Mouse (Mus musculus) adrenal gland, adult 2 months (tissue): ENCODE data around the gene Ift43. TPM values are rescaled to one million over a fixed set of nuclear protein-coding genes. Genes with fewer than 3 reads are reported as not detected.

Source experiments
- DNase-seq: peaks from one replicate; pipeline ENCODE4 v3.0.0; 2021
- polyA plus RNA-seq: library from polyadenylated mRNA; depleted of rRNA; stranded (reverse); fragments of >200 nt; gene quantifications from 2 replicates; pipeline ENCODE4 v1.2.3, GENCODE M21; 2012
- total RNA-seq, 2 experiments: library from RNA; stranded (reverse); gene quantifications; 2 replicates each; pipeline ENCODE4 v1.2.3; 2021

The Ift43 gene
- total and polyA plus RNA-seq, 3 experiments = 10.9 to 30.3 (median 18.3) TPM

DNA sequence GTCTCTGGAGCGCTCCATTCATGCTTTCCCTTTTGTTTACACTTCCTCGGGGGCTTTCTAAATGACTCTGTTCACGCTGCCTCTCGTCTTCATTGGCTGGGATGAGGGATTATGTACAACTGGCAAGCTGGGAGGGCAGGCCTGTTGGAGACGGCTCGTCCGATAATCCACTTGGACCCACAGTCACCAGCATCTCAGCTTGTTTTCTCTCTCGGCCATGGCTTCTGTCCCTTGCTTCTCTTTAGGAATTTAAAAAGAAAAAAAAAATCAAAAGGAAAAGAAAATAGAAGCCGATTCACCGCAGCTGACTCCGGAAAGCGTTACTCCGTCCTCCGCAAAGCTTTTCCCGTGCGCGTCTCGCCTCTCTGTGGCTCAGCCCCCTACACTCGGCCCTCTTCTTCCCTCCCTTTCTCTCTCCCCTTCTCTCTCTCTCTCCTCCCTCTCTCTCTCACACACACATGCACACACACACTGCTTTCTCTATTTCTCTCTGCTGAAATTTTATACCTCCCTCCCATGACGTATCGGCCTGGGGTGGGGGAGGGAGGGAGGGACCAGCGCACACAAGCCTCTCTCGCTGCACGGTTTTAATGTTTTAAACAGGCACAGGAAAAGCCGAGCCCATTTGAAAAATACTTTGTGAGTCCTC lies 3.7 kb upstream of the Ift43 start, which contains the start of gene Tgfb3:
Gene Tgfb3, minus strand, starts transcription at position 489 of the 649 bp plus-strand sequence.
- DNase-seq = peak; percentile 74

DNA sequence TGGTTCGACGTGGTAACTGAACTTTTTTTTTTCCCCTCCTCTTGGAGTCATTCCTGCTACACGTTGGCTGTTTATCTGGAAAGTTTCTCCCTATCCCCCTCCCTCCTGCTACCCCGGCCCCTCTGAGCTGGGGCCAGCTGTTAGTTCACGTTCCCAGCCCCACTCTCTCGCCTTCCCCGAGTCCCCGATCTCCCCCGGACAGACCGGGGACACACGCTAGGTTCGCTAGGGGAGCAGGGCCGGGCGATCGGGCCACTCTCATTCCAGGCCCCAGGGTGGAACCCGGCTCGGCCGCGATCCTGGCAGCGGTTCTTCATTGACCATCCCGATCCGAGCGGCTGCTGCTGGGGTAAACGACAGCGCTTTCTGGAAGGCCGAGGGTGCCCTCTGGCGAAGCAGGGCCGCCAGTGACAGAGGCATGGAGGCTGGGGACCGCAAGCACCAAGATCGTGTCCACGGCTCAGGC lies 3.1 kb upstream of the Ift43 start:
- peak; percentile 96 for DNase-seq

DNA sequence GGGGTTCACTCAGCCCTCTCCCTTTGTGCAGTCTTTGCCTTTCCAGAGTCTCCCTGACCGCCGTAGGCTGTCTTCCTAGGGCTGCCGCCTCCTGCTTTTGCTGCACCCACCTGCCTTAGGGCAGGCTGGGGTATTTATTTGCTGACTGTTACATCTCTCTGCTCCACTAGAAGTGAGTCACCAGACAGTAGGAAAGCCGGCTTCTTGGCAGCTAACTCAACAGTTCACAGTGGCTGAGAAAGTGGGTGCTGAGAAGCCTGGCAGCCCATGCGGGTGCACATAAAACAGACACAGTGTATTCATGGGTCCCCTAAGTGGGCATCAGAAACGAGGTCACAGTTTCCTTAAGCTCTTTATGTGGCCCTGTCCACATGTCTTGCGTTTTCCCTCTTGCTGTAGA lies 3.5 kb downstream of the Ift43 start:
- no peak for DNase-seq

DNA sequence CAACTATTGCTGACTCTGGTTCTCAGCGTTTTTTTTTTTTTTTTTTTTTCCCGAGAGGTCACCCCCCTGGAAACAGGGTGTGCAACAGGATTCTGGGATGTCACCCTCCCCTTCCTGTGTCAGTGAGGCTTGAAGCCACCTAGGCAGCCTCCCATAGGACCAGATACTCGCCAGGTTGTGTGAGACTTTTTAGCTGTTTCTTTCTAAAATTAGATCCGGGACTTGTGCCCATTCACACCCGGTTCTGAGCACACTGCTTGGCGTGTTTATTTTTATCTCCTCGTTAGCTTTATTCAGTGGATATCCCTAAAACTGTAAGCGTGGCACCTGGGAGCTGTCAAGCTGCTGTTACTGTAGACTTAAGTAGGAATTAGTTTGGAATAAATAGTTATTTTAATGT lies 4.2 kb downstream of the Ift43 start:
- DNase-seq = no peak

DNA sequence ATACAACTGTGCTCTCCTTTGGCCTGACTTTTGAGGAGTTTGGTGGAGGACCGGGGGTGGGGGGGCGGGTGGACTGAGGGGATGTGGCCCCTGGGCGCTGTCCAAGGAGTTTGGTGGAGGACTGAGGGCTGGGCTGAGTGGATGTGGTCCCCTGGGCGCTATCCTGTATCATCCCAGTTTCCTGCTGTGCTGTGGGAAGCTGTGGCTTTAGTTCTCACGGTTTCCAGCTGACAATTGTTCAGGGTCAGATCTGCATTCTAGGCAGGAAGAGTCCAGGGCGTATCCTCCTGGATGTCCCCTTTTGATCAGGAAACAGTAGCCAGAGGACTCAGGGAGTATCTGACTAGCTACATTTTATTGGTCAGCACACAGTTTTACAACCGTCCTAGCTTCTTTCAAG lies 5.7 kb downstream of the Ift43 start:
- DNase-seq = peak; percentile 29

DNA sequence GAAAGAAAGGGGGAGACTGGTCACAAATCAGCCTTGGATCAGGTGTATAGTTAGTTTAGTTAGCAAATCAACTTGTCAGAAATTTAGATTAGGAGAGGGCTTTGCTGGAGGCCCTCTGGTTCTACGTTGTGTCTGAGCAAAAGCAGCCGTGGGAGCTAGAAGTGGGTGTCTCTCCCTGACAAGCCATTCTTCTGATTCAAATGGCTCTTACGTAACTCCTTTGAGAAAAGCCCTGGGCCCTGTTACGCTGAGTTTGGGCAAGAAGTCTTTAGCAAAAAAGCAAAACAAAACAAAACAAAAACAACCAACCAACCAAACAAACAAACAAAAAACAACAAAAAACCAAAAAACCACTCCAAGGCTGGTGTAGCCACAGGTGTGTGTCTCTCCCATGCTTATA lies 8.4 kb downstream of the Ift43 start:
- no peak for DNase-seq

DNA sequence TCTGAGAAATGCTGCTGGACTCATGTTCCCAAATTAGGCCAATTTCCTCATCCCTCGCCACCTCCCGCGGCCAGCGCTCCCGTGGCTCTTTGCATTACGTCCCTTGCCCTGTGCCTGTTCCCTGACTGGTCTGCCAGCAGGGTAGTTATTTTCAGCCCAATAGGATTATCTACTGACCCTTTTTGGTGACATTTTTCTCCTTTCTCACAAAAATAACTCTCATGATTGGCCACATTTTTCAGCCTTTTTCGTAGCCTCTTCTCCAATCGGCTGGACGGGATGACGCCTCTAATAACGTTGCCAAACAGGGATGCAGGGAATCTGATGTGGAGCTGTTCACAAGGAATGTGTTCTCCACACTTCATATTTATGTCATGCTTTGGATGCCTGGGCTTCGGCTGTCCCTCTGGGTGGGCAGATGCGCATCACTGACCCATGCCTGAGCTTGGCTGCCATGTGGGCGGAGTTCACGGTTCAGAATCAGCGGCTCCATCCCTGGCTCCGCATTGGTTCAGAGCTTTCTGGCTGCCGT lies 9.3 kb downstream of the Ift43 start:
- DNase-seq = peak; percentile 32

DNA sequence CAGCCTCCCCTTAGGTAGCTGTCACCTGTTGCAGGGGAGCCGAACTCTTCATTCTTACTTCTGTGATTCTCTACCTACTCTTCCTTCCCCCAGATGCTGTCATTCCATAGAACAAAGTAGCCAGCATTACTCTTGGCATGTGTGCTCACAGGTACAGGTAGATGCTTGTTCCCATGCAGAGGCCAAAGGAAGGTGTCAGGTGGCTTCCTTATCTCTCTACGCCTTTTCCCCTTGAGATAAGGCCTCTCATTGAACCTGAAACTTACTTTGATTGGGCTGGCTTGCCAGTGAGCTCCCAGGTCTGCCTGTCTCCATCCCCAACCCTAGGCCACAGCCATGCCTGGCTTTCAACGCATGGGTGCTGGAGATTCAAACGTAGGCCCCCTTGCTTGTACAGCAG lies 11.7 kb downstream of the Ift43 start:
- DNase-seq = no peak

DNA sequence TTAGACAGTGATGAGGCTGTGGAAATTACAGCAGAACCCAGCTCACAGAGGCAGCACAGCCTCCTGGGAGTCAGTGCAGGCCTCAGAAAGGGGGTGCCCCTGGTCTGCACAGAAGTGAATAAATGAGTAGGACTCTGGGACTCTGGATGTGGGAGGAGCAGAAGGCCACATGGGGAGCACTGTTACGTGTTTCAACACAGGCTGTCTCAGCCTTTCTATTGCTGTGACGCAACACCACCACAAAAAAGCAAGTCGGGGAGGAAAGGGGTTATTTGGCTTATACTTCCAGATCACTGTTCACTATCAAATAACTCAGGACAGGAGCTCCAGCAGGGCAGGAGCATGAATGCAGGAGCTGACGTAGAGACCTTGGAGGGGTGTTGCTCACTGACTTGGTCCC lies 13.5 kb downstream of the Ift43 start:
- no peak for DNase-seq

DNA sequence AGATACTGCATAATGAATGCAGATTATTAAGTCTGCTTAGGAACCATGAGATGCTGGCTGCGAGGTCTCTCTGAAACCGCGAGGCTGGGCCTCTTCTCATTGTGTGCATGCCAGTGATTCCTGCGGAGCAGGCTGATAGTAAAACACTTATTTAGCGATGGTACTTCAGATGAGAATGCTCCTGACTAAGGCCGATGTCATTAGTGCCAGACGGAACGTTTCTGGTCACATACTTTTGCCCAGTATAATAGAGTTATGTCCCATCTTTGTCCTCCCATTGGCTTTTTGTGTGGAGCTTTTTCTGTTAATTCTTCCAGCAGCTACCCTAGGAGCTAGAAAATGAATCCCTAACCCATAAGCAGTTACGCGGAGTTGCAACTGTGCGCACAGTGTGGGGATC lies 15.4 kb downstream of the Ift43 start:
- no peak for DNase-seq

DNA sequence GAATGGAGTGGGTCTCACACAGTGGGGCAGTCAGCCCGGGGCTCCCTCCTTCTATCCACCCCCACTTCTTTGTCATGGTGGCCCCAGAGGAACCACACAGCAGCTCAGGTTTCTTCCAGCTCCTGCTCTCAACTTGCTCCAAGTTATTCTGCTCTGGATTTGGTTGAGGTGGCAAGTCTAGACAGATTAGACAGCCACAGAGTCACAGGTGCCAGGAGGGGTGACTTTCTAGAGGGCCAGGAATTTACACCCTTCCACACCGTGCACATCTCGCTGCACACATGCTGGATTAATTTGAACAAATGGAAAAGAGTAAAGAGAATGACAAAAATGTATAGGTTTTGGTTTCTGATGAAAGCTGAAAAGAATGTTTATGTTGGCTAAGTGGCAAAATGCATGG lies 18.4 kb downstream of the Ift43 start:
- no peak for DNase-seq

DNA sequence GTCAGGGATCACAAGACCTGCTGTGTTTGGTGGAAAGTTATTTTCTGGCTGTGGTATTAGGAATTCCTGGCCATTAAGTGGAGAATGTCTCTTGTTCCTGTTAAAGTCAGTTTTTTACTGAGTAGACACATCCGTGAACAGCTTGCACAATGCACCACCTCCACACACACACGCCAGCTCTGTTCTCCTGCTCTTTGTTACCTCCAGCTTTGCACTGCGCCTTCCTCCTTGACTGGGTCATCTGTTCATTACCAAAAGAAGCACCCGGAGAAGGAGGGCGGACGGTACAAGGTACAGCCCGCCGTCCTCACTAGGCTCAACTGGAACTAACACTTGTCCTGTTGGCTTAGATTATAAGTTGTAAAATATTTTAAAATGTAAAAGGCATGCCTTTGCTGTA lies 20.3 kb downstream of the Ift43 start:
- DNase-seq = no peak

DNA sequence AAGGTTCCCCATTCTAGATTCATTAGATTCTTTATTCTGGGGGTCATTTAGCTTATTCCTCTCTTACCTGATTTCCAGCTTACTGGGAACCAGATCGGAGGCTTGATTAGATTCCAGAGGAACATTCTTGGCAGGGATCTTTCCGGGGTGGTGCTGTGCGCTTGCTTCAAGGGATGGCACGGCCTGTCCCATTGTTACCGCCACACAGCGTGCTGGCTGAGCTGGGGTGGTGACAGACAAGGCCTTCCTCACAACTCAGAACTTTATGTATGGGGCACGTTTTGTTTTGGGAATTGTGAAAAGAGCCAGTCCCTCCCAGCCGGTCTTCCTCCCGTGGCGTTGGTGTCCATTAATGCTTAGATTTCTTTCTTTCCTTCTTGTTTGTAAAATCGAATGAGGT lies 21.1 kb downstream of the Ift43 start:
- DNase-seq = no peak

DNA sequence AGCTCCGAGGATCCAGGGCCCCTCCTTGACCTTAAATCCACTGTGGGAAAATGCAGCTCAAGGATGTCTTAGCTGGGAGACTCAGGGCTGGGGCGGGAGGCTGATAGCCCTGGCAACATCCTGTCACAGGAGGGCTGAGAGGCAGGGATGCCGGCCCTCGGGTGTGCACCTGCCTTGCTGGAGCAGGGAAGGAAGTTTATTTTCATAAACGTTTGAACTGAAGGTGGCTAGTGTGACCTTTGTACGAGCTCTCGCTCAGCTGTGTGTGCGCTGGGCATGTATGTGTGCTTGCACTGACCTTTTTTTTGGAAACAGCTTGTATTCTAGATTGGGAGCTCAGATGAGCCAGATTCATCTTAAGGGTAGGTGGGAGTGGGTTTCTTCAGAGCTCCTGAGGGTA lies 21.5 kb downstream of the Ift43 start:
- DNase-seq = no peak

DNA sequence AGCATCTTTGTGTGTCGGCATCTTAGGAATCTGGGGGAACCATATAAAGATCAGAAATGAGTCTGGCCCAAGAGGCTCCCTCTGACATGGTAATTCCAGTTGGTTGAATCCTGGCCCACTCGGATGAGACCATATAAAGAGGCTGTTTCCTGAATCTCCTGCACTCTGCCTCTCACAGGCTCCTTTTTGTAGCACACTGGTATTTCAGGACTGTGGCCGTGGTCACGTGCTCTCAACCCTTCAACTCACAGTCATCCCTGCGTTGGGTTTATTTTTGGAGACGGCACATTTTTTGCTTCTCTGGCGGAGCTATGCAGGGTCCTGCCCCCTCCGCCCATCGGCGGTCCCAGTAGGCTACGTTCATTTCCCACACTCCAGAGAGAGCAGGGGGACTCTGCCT lies 22.0 kb downstream of the Ift43 start:
- no peak for DNase-seq

DNA sequence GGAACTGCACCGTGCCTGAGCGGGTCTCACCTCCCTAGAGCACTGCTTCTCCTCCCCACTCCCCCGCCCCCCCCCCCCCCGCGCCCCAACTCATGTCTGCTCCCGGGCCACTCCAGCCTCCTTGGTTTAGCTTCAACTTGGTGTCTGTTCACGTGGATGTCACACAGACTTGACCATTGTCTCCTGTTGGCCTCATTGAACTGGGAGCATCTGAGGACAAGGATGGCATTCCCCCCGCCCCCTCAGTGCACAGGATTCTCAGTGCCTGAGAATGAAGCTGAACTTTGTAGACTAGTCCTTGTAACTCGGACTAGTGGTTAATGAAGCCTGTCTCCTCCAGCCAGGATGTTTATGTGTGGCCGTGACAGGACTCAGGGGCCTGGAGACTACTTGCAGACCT lies 23.2 kb downstream of the Ift43 start:
- no peak for DNase-seq

DNA sequence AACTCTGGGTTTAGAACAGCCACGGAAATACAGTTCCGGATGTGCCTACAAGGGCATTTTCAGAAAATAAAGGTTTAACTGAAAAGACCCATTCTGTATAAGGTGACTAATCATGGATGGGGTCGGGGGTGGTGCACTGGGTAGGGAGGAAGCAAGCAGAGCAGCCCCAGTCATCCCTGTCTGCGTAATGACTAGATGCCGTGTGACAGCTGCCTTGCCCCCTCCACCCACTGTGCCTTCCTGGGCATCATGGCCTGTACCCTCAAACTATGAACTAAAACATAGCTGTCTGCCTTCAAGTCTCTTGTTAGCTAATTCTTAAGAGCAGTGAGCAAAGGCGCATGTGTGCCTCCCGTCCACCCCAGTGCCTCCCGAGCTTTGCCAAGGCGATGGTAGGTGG lies 23.7 kb downstream of the Ift43 start:
- DNase-seq = no peak

DNA sequence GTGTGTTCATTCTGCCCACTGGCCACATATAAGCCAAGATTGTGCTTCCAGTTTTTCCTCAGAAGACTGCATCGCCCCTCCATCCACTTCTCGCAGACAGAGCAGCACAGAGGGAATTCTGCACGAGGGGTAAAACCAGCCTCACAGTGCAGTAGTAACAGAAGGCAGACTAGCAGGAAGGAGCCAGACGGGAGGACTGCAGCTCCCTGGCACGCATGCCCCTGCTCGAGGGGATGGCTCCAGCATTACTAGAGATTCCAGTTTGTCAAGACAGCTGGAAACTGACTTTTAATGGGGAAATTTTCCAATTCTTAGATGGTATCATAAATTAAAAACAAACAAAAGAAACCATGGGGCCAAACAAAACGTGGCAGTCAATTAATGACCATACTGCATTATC lies 25.3 kb downstream of the Ift43 start:
- no peak for DNase-seq

DNA sequence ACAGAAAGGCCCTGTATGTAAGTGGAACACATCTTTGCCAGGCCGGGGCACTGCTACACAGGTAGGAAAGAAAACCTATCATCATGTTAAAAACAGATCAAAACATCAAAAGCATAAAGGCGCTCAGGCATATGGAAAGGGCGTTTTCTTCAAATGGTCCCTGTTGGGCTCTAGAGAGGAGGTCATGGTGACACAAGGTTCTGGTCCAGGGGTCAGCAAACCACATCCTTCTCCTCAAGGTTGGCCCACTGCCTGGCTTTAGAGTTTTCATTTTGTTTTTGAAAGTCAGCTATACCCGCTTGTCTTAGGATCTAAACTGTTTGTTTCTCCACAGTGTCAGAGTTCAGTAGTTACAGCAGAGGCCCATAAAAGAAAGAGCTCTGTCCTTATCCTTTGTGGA lies 27.2 kb downstream of the Ift43 start:
- DNase-seq = no peak

DNA sequence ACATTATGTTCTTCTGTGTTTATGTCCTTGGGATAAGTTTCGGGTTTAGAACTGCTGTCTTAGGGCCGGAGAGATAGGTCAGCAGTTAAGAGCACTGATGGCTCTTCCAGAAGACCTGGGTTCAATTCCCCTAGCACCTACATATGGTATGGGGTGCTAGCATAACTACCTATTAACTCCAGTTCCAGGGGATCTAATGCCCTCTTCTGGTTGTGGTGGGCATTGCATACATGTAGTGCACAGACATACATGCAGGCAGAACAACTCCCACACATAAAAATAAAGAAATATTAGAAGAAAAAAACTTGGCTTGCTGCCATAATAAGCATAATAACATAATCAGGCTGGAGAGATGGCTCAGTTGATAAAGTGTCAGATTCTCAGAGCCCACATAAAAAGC lies 28.3 kb downstream of the Ift43 start:
- no peak for DNase-seq

DNA sequence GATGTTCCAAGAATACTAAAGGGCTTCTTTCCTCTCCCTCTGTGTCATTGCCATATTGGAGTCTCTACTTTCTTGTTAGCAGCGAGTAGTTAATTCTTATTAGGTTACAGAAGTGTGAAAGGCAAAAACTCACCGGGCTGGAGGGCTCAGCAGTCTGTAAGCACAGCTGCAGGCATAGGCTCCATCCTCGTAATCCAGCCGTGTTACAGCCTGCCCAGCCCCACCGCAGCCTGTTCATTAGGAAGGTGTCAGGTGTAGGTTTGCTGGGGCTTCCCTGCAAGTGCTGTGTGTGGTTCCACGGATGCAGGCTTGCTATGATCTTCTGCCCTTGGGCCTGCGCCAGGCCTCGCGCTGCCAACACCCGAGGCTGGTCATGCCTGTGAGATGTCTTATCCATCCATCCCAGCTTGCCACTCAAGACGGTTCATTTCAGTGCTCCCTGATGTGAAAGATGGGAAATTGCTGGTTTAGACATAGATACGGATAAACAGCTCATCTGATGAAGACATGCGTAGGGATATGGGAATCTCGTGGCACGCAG lies 34.0 kb downstream of the Ift43 start:
- no peak for DNase-seq

DNA sequence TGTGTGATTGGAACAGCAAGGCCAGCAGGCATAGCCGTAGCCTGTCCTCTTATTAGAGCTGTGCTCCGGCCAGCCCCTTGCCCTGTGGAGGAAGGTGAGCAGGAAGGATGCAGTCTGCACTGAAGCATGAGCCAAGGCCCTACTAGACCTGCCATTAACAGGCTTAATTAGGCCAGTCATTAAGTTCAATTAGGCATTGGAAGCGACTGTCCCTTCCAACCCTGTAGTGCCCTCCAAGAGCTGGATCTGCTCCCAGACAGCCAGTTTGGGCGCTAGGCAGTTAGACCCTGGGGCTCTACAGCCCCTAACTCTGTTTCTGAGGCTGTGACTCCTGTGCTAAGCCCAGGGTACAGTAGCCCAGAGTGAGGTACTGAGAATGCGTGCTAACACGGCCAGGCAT lies 41.7 kb downstream of the Ift43 start:
- DNase-seq = no peak

DNA sequence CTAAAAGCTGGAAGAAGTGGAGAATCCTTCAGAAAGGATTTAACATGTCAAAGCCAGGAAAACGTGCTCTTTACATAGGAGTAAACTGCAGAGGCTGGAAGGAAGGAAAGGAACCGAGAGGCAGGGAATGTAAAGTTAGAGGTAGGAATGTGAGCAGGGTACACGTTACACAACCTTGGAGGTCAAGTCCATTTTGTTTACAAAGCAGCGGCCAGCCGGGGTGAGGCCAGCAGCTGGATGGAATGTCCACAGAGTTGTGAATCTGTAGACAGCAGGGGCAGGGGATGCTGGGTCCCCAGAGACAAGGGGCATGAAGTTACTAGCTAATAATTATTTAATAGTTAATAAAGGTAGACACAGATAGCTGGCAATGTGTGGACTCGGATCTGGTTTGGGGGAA lies 45.8 kb downstream of the Ift43 start:
- DNase-seq = peak; percentile 50

DNA sequence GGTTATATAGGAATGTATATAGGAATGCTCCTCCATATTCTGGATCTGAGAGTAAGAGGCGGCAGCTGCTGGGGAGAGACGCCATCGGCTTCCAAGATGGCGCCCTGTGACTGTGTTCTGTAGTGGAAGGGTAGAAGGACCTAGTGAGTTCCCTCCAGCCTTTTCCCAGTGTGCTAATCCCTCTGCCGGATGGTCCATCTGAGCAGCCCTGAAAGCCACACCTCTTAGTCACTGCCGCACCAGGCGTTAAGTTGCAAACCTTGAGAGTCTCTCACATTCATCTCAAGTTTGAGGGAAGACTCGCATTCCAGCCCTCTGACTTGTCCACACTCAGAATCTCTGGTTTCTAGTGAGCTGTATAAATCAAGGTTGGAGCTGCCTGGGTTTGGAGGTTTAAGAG lies 46.7 kb downstream of the Ift43 start:
- peak; percentile 18 for DNase-seq
